Mouse (Mus musculus) liver, postnatal 0 days (tissue): ENCODE data around the gene Dab1. TPM values are rescaled to one million over a fixed set of nuclear protein-coding genes. Genes with fewer than 3 reads are reported as not detected.

ENCODE experiments used
- ATAC-seq: fragments of 200-750 bp; cut with Nextera tagmentation; 2 replicates; pipeline ENCODE4 v1.8.0; 2017; ENCODE audit warnings: mild to moderate bottlenecking, moderate library complexity
- DNase-seq: peaks from one replicate; pipeline ENCODE4 v3.0.0-alpha.2; 2016
- H3K27ac ChIP-seq: fragments of 300-500 bp; sonication (generic); 2 replicates; pipeline ENCODE4 v1.5.1; 2014; ENCODE audit warnings: antibody characterized with exemption, moderate library complexity, mild to moderate bottlenecking, low read depth
- H3K27me3 ChIP-seq: fragments of 300-500 bp; sonication (generic); 2 replicates; pipeline ENCODE4 v1.6.1; 2014; ENCODE audit warnings: low read length, control low read depth, mixed read lengths; ENCODE audit not compliant: insufficient read depth
- H3K36me3 ChIP-seq: fragments of 300-500 bp; sonication (generic); replicated peaks from 2 replicates; pipeline ENCODE4 v1.6.1; 2014; ENCODE audit warnings: mild to moderate bottlenecking, control low read depth, low read length, moderate library complexity, mixed read lengths; ENCODE audit not compliant: insufficient read depth
- H3K4me1 ChIP-seq: fragments of 300-500 bp; sonication (generic); 2 replicates; pipeline ENCODE4 v1.6.1; 2014; ENCODE audit warnings: antibody characterized with exemption, mild to moderate bottlenecking, control low read depth; ENCODE audit not compliant: insufficient read depth
- H3K4me2 ChIP-seq: fragments of 300-500 bp; sonication (generic); 2 replicates; pipeline ENCODE4 v1.6.1; 2014; ENCODE audit warnings: low read depth, mild to moderate bottlenecking, low read length, moderate library complexity, mixed read lengths
- H3K4me3 ChIP-seq: fragments of 300-500 bp; sonication (generic); 2 replicates; pipeline ENCODE4 v1.5.1; 2014; ENCODE audit warnings: low read depth, low read length
- H3K9ac ChIP-seq: fragments of 300-500 bp; sonication (generic); replicated peaks from 2 replicates; pipeline ENCODE4 v1.6.1; 2014; ENCODE audit warnings: mild to moderate bottlenecking, moderate library complexity
- H3K9me3 ChIP-seq: fragments of 300-500 bp; sonication (generic); 2 replicates; pipeline ENCODE4 v1.6.1; 2016; ENCODE audit warnings: mild to moderate bottlenecking, control low read depth, low read length, mixed read lengths
- CTCF ChIP-seq: sonication (generic); IDR thresholded peaks from 2 replicates; pipeline ENCODE4 v1.5.1; 2016; ENCODE audit warnings: antibody characterized with exemption, low read depth
- EP300 ChIP-seq: IDR thresholded peaks from 2 replicates; pipeline ENCODE4 v1.6.1; 2016; ENCODE audit warnings: antibody characterized with exemption, low read depth, mild to moderate bottlenecking
- WGBS: fragments of 180-500 bp; shearing (Covaris S2); extraction: QIAGEN DNeasy Blood & Tissue Kit; methylation state at CpG from one replicate; pipeline ENCODE4 v1.1.7; 2014; ENCODE audit not compliant: insufficient replicate concordance; 5-methylcytosine and 5-hydroxymethylcytosine counted together
- polyA plus RNA-seq: library from polyadenylated mRNA; unstranded; fragments of >200 nt; fragmentation: Nextera tagmentation; extraction: Ambion mirVana; gene quantifications from 2 replicates; pipeline ENCODE4 v1.2.1, GENCODE M21; 2015

Gene Dab1
- polyA plus RNA-seq, 1 experiment from 2014 or later = 1.1 TPM

DNA sequence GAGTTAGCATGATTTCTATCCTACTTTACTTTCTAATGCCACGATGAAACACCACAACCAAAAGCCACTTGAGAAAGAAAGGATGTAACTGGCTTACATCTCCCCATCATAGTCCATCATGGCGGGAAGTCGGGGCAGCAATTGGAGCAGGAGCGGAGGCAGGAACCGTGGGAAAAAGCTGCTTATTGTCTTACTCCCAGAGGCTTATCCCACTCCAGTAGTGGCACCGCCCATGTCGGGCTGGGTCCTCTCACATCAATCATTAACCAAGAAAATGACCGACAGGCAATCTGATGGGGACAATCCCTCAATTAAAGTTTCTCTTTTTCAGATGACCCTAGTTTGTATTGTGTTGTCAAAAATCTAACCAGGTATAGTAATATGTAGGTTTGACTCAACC is 893.4 kb downstream of the Dab1 start:
- TF ChIP-seq EP300 (no peak), CTCF (no peak)
- Histone ChIP-seq H3K9me3 (no peaks in the 10 kb centered on the region), H3K9ac (no peak overlapping the region), H3K27me3 (no peaks in the 10 kb centered on the region), H3K36me3 (no peaks in the 10 kb centered on the region), H3K4me1 (no peaks in the 10 kb centered on the region), H3K4me2 (no peak overlapping the region), H3K27ac (no peak overlapping the region), H3K4me3 (no peak overlapping the region)
- no peak for ATAC-seq
- DNase-seq = no peak
- WGBS = 69% methylated on average over 8 of the region's 8 CpGs

DNA sequence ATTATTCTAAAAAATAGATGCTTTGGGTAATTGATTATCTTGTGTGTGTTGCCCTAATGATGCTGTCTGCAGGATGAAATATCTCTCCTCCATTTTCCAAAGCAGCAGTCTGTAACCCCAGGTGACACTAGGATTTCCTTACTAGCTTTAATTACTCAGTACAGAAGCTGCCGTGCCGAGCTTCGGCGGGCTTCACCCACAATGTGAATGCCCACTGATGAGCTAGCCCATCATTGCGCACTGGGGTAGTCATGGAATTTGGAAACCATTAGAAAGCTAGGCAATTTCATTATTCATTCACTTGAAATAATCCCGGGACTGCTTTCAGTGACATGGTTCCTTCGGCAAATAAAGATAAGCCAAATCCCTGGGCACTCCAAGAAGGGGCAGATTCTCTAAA is 894.5 kb downstream of the Dab1 start:
- DNase-seq (no peak), ATAC-seq (no peak)
- TF ChIP-seq CTCF = no peak
- TF ChIP-seq EP300 = no peak
- H3K4me3 ChIP-seq = no peak overlapping the region
- H3K27me3 ChIP-seq = no peaks in the 10 kb centered on the region
- 80% methylated on average over 7 of the region's 7 CpGs for WGBS
- no peaks in the 10 kb centered on the region for H3K9me3 ChIP-seq
- no peaks in the 10 kb centered on the region for H3K36me3 ChIP-seq
- H3K27ac ChIP-seq = no peak overlapping the region
- H3K9ac ChIP-seq = no peak overlapping the region
- no peak overlapping the region for H3K4me2 ChIP-seq
- no peaks in the 10 kb centered on the region for H3K4me1 ChIP-seq

DNA sequence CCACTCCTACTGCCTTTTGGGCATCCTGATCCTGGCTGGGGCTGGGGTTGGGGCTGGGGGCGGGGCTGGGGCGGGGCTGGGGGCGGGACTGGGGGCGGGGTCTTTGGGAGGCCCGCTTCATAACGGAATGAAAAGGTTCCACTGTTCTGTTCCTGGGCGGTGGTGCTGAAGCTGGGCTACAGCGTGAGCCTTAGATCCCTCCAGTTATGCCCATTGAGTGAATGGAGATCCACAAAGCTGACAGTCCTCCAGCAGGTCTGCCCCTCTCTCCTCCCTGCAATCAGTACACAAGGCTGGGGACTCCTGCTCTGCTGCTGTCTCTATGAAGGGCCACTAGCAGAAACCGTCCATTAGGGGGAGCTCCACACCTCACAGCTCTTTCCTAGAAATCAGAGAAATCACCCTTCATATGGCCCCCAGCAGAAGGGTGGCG is 895.4 kb downstream of the Dab1 start:
- peak overlapping the region; percentile 47; the same call in 1 of the 2 replicates for H3K4me2 ChIP-seq
- peak; percentile 89 for ATAC-seq

DNA sequence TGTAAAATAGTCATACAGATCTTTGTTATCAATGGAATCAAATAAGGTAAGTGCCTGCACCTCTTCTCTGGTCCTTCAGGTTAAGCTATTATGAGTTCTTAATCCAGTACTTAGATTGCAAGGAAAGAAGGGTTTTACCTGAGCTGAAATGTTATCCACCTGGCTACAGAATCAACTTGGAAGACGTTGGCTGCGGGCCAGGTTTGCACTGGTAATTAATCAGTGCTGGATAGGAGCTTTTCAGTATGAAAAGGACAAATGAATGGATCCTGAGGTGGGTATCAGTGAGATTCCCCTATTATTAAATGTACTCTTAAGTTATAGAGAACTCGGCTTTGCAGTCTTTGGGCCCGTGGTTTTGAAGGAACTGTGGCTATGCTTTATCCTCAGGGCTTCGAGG is 896.5 kb downstream of the Dab1 start:
- H3K27ac ChIP-seq = no peak overlapping the region
- H3K4me2 ChIP-seq = no peak overlapping the region
- no peak for ATAC-seq
- H3K36me3 ChIP-seq = no peaks in the 10 kb centered on the region
- H3K27me3 ChIP-seq = no peaks in the 10 kb centered on the region
- no peak overlapping the region for H3K9ac ChIP-seq
- DNase-seq = no peak
- H3K4me1 ChIP-seq = no peaks in the 10 kb centered on the region
- H3K4me3 ChIP-seq = no peak overlapping the region
- WGBS = 60% methylated on average over 5 of the region's 5 CpGs
- no peak for TF ChIP-seq EP300
- no peak for TF ChIP-seq CTCF
- H3K9me3 ChIP-seq = no peaks in the 10 kb centered on the region

More for the DNA sequence above, 895.4 kb downstream of the Dab1 start:
- Histone ChIP-seq H3K27me3 (no peaks in the 10 kb centered on the region), H3K9me3 (no peaks in the 10 kb centered on the region), H3K36me3 (no peaks in the 10 kb centered on the region), H3K4me3 (peak overlapping the region; percentile 38; the same call in 1 of the 2 replicates), H3K9ac (no peak overlapping the region), H3K27ac (no peak overlapping the region), H3K4me1 (no peaks in the 10 kb centered on the region)
- peak; percentile 76 for TF ChIP-seq CTCF
- no peak for TF ChIP-seq EP300
- peak; percentile 67 for DNase-seq
- 3% methylated on average over 10 of the region's 10 CpGs for WGBS

DNA sequence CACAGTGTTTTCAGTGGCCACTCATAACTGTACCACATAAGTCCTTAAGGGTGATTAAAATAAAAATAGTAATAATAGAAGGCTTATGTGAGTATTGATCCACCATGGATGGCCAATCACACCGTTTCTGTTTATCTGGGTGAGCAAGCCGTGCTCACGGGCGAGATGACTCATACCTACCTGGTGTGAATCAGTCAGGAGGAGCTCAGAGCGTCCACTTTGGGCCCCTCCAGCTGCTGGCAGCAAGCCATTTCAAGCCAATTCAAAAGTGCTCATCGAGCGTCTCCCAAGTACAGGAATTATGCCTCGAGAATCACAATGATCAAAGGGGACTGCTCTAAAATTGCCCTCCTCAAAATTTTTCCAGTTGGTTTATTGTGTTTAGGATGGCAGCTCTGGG is 903.2 kb downstream of the Dab1 start:
- no peaks in the 10 kb centered on the region for H3K4me1 ChIP-seq
- H3K36me3 ChIP-seq = no peaks in the 10 kb centered on the region
- H3K27ac ChIP-seq = no peak overlapping the region
- H3K4me3 ChIP-seq = no peak overlapping the region
- H3K9ac ChIP-seq = no peak overlapping the region
- no peaks in the 10 kb centered on the region for H3K27me3 ChIP-seq
- TF ChIP-seq EP300 (no peak), CTCF (no peak)
- no peak overlapping the region for H3K4me2 ChIP-seq
- no peaks in the 10 kb centered on the region for H3K9me3 ChIP-seq
- no peak for ATAC-seq
- no peak for DNase-seq
- 56% methylated on average over 8 of the region's 8 CpGs for WGBS

DNA sequence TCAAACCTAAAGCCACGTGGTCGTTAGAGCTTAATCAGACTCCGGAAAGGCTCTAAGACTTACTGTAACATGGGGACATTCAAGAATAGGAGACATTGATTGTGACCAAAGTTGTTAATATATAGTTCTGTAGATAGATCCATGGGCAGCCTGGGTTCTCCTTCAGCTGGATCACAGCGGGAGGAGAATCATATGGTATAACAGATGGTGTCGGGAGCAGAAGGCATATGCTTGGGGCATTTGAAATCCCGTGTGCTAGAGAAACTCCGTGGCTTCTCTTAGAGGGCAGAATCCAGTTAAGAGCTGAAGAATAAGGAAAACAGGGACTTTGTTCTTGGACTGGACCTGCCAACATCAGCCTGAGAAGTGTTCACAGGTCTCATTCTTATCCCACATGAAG is 904.6 kb downstream of the Dab1 start:
- WGBS = 82% methylated on average over 7 of the region's 7 CpGs

More for the DNA sequence above, 904.6 kb downstream of the Dab1 start:
- TF ChIP-seq CTCF = no peak
- no peak for DNase-seq
- Histone ChIP-seq H3K36me3 (no peaks in the 10 kb centered on the region), H3K9me3 (no peaks in the 10 kb centered on the region), H3K4me1 (no peaks in the 10 kb centered on the region), H3K27me3 (no peaks in the 10 kb centered on the region), H3K27ac (no peak overlapping the region), H3K4me2 (no peak overlapping the region), H3K9ac (no peak overlapping the region), H3K4me3 (no peak overlapping the region)
- ATAC-seq = no peak
